Mouse (Mus musculus): Measurements from ENCODE around the gene Nutf2.

DNA sequence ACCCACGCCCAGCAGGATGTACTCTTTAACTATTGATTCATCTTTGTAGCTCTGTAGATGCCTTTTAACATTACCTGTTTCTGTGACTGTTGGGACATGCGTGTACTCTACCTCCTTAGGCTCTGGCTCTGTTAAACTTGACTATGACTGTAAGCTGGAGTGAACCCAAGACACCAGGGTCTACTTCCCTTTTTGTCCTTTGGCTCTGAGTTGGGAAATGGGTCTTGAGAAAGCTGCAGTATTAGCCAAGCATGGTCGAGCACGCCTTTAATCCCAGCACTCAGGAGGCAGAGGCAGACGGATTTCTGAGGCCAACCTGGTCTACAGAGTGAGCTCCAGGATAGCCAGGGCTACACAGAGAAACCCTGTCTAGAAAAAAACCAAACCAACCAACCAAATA lies 1.9 kb upstream of the Nutf2 start:
- TF ChIP-seq GATA1 (IDR thresholded peaks at IDR 0.05; ENCODE audit: borderline replicate concordance, low read length) (no peak), FLI1 (IDR thresholded peaks at IDR 0.05; ENCODE audit: low read length) (no peak)
